Mouse (Mus musculus) heart, embryonic 15.5 days (tissue): Measurements from ENCODE around the gene Gm43518. TPM values are rescaled to one million over a fixed set of nuclear protein-coding genes. Genes with fewer than 3 reads are reported as not detected.

Experiments
- ATAC-seq: fragments of 200-750 bp; cut with Nextera tagmentation; replicated peaks from 2 replicates; pipeline ENCODE4 v1.8.0; 2017; ENCODE audit warnings: low read depth, moderate TSS enrichment; ENCODE audit not compliant: insufficient number of reproducible peaks, insufficient read depth, low FRiP score
- H3K27ac ChIP-seq: fragments of 300-500 bp; sonication (generic); 2 replicates; pipeline ENCODE4 v1.5.1; 2015; ENCODE audit warnings: mild to moderate bottlenecking, inconsistent platforms
- H3K27me3 ChIP-seq: fragments of 300-500 bp; sonication (generic); 2 replicates; pipeline ENCODE4 v1.6.1; 2015; ENCODE audit warnings: inconsistent platforms
- H3K36me3 ChIP-seq: fragments of 300-500 bp; sonication (generic); 2 replicates; pipeline ENCODE4 v1.6.1; 2015; ENCODE audit warnings: mild to moderate bottlenecking, inconsistent platforms
- H3K4me1 ChIP-seq: fragments of 300-500 bp; sonication (generic); replicated peaks from 2 replicates; pipeline ENCODE4 v1.6.1; 2015; ENCODE audit warnings: inconsistent platforms
- H3K4me2 ChIP-seq: fragments of 300-500 bp; sonication (generic); 2 replicates; pipeline ENCODE4 v1.6.1; 2015; ENCODE audit warnings: inconsistent platforms, mild to moderate bottlenecking, moderate library complexity
- H3K4me3 ChIP-seq: fragments of 300-500 bp; sonication (generic); 2 replicates; pipeline ENCODE4 v1.5.1; 2015; ENCODE audit warnings: mild to moderate bottlenecking, inconsistent platforms
- H3K9ac ChIP-seq: fragments of 300-500 bp; sonication (generic); 2 replicates; pipeline ENCODE4 v1.6.1; 2015; ENCODE audit warnings: mild to moderate bottlenecking, inconsistent platforms
- H3K9me3 ChIP-seq: fragments of 300-500 bp; sonication (generic); replicated peaks from 2 replicates; pipeline ENCODE4 v1.6.1; 2016; ENCODE audit warnings: inconsistent platforms
- WGBS: fragments of 180-500 bp; shearing (Covaris S2); methylation state at CpG from one replicate; pipeline ENCODE4 v1.1.7; 2015; ENCODE audit warnings: mixed read lengths; 5-methylcytosine and 5-hydroxymethylcytosine counted together
- polyA plus RNA-seq: library from polyadenylated mRNA; unstranded; fragments of >200 nt; fragmentation: Nextera tagmentation; extraction: Ambion mirVana; gene quantifications from 2 replicates; pipeline ENCODE4 v1.2.1, GENCODE M21; 2015

Gm43518 gene
- polyA plus RNA-seq, 1 experiment from 2014 or later: 0.91 TPM

DNA sequence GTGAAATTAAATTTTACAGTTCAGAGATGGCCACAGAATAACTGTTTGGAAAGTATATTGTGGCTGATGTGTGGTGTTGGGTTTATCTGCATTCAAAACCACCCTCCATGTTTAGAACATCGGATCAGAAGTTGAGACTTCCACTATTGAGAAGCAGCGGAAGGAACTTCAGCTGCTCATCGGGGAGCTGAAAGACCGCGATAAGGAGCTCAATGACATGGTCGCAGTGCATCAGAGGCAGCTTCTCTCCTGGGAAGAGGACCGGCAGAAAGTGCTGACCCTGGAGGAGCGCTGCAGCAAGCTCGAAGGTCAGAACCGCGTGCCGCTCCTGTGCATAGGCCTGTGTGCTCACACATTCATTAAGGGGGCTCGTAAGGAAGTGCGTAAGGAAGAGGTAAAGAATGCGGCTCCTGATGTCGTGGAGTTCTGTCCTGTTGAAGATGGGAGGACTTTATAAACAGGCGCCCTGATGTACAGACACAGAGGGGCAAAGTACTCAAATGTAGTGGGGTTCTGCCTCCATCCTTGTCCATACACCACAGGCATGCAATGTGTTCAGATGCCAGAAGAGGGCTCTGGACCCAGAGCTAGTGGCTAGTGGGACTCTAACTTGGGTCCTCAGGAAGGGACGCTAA is 6.9 kb downstream of the Gm43518 start:
- H3K9ac ChIP-seq: no peak overlapping the region
- no peaks in the 10 kb centered on the region for H3K9me3 ChIP-seq
- H3K36me3 ChIP-seq: no peaks in the 10 kb centered on the region
- H3K4me3 ChIP-seq: no peak overlapping the region
- H3K27ac ChIP-seq: no peak overlapping the region
- peaks cover 7% of the 10 kb centered on the region for H3K4me1 ChIP-seq
- no peaks in the 10 kb centered on the region for H3K27me3 ChIP-seq
- WGBS: 28% methylated on average over 18 of the region's 18 CpGs
- no peak for ATAC-seq
- peak overlapping the region; percentile 32; the same call in 1 of the 2 replicates for H3K4me2 ChIP-seq

DNA sequence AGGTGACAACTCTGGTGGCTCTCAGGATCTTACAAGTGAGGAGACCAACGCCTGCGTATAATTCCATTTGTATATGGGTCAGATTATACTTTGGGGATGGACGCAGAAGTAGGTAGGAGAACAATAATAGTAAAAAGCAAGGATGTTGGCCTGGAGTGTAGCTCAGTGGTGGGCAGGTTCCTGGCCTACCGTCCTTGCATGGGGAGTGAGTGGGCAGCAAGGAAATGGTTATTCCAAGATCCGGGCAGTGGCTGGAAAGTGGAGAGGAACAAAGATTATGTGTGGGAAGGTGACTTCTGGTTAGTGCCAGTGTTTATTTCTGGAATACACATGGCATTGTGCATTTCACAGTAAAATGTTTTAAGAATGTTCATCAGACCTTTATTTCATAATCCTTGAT is 8.7 kb downstream of the Gm43518 start:
- Histone ChIP-seq H3K4me2 (no peak overlapping the region), H3K9me3 (no peaks in the 10 kb centered on the region), H3K4me1 (peaks cover 7% of the 10 kb centered on the region), H3K27me3 (no peaks in the 10 kb centered on the region), H3K9ac (no peak overlapping the region), H3K4me3 (no peak overlapping the region), H3K36me3 (no peaks in the 10 kb centered on the region), H3K27ac (no peak overlapping the region)
- ATAC-seq: no peak
- WGBS: 86% methylated on average over 5 of the region's 5 CpGs

DNA sequence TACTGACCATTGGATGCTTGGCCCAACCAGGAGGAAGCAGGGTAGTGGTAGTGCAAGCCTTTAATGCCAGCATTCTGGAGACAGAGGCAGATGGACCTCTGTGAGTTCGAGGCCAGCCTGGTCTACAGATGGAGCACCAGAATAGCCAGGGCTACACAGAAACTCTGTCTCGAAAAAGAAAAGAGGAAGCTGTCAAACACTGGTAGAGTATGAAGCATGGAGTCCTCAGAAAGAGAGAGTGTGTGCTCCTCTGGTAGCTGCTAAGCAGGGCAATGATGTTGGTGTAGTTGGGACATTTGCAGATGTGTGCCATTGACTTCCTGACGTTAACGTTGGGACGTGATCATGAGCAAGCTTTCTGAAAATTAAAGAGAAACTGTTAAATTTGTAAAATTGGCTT is 11.3 kb downstream of the Gm43518 start:
- H3K27ac ChIP-seq: no peak overlapping the region
- no peak overlapping the region for H3K4me2 ChIP-seq
- H3K27me3 ChIP-seq: no peaks in the 10 kb centered on the region
- 79% methylated on average over 5 of the region's 5 CpGs for WGBS
- H3K9ac ChIP-seq: no peak overlapping the region
- H3K36me3 ChIP-seq: no peaks in the 10 kb centered on the region
- ATAC-seq: no peak
- 0 out of 2 replicates have a peak, but pooled peaks cover 2% of the 10 kb centered on the region for H3K4me1 ChIP-seq
- no peaks in the 10 kb centered on the region for H3K9me3 ChIP-seq
- H3K4me3 ChIP-seq: no peak overlapping the region

DNA sequence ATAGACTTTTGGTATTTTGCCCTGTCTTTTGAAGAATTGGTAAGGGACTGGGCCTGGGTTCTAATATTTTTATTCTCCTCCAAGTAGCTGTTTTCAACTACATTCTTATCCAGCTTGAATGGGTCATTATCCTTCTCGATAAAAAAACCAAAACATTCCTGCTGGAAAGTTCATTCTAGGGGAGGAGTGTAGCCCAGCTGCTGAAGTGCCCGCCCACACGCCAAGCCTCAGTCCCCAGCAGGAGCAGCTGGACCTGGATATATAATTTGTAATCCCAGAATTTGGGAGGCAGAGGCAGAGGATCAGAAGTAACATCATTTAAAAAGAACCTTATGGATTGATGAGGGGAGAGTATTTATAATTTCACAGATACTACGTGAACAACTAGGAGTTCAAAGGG is 19.3 kb downstream of the Gm43518 start:
- Histone ChIP-seq H3K9ac (no peak overlapping the region), H3K4me1 (no peaks in the 10 kb centered on the region), H3K27ac (no peak overlapping the region), H3K27me3 (no peaks in the 10 kb centered on the region), H3K4me2 (no peak overlapping the region), H3K4me3 (no peak overlapping the region), H3K36me3 (no peaks in the 10 kb centered on the region), H3K9me3 (no peaks in the 10 kb centered on the region)
- ATAC-seq: no peak
- WGBS: 63% methylated on average over 4 of the region's 4 CpGs

DNA sequence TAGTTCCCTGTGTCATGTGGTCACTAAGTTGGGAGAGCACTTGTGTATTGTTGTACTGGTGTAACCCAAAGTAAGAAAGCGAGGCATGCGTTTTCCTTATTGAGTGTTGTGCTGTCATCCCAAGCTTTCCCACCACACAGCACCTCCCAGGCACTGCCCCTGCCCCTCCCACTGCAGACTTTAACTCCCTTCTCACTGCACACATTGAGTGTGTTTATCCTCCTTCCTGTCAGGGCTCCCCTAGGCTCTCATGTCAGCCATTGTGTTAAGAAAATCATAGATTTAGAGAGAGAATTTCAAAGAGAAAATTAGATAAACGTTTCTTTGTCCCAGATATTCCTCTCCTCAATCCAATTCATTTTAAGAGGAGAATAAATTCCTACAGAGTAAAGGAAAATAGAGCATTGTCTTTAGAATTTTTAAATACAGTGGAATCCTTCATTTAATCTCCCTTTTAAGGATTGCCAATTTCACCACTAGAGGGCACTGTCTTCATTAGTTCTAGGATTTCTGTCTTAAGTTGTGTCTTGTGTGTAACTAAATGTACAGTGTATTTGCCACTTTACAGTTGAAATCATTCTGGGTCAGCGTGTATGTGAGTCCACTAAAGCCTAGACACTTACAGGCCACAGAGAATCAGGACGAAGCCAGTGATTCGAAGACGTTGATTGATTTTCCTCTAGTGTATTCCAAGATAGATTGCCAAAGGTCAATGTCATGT is 20.0 kb downstream of the Gm43518 start:
- 47% methylated on average over 7 of the region's 7 CpGs for WGBS
- Histone ChIP-seq H3K9ac (no peak overlapping the region), H3K27me3 (no peaks in the 10 kb centered on the region), H3K4me2 (no peak overlapping the region), H3K4me3 (no peak overlapping the region), H3K4me1 (no peaks in the 10 kb centered on the region), H3K27ac (no peak overlapping the region), H3K36me3 (no peaks in the 10 kb centered on the region), H3K9me3 (no peaks in the 10 kb centered on the region)
- no peak for ATAC-seq

DNA sequence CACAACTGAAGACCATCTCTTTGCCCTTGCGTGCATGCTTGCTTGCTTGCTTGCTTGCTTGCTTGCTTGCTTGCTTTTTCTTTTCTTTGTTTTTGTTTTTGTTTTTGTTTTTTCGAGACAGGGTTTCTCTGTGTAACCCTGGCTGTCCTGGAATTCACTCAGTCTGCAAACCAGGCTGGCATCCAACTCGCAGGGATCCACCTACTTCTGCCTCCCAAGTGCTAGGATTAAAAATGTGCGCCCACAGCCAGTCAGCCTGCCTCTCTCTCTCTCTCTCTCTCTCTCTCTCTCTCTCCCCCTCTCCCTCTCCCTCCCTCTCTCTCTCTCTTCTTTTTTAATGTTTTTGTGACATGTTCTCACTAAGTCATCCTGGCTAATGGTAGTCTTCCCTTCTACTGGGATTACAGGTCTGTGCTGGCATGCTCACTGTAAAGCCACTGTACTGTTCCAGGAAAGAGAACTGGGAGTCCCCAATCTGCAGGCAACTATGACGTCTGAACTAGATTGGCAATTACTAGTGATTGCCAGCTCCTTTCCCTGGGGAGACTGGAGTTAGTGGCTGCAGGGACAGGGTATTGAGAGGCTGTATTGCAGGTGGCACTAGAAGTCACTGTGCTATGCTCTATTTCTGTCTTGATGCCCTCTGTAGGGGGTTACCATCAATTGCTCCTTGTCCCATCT is 25.3 kb downstream of the Gm43518 start:
- H3K9me3 ChIP-seq: no peaks in the 10 kb centered on the region
- no peak overlapping the region for H3K9ac ChIP-seq
- no peaks in the 10 kb centered on the region for H3K27me3 ChIP-seq
- no peak for ATAC-seq
- no peak overlapping the region for H3K4me3 ChIP-seq
- 54% methylated on average over 5 of the region's 5 CpGs for WGBS
- no peaks in the 10 kb centered on the region for H3K36me3 ChIP-seq
- H3K27ac ChIP-seq: no peak overlapping the region
- H3K4me2 ChIP-seq: no peak overlapping the region
- peaks cover 7% of the 10 kb centered on the region for H3K4me1 ChIP-seq

DNA sequence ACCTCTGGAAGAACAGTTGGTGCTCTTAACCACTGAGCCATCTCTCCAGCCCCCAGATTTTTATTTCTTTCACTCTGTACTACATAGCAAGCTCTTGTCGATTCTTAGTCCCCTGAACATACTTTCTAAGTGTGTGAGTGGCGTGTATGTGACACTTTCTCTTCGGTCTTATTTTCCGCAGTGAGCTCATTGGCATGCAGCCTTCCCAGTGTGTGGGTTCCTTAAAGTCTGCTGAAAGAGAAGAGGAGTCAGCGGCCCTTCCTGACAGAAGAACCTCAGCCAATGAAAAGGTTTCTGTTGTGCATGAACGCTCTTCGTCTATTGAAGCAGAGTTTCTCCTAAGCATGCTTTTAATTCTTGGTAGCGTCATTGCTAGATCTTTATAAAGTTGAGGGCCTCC is 30.0 kb downstream of the Gm43518 start:
- no peak for ATAC-seq
- Histone ChIP-seq H3K27ac (no peak overlapping the region), H3K4me1 (peaks cover 7% of the 10 kb centered on the region), H3K27me3 (no peaks in the 10 kb centered on the region), H3K9me3 (no peaks in the 10 kb centered on the region), H3K9ac (no peak overlapping the region), H3K4me2 (no peak overlapping the region), H3K36me3 (no peaks in the 10 kb centered on the region), H3K4me3 (no peak overlapping the region)
- WGBS: 90% methylated on average over 8 of the region's 8 CpGs

DNA sequence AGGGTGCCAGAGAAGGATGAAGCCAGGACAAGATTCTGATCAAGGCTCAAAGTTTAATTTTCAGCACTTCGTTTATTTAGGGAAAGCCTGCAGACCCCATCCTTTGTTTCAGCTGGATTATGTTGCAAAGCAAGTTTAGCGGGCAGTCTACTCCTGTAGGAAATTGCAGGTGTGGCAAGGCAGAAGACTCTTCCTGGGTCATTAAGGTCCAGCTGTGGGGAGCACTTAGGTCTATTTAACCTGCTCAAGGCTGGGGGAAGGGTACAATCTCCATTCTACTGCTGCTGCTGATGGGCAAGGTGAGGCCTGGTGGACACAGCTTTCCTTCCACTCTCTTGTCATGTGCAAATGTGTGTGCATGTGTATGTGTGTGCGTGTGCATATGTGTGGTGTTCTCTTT is 31.8 kb downstream of the Gm43518 start:
- Histone ChIP-seq H3K27ac (no peak overlapping the region), H3K9ac (no peak overlapping the region), H3K4me3 (no peak overlapping the region), H3K4me2 (no peak overlapping the region), H3K36me3 (no peaks in the 10 kb centered on the region), H3K9me3 (no peaks in the 10 kb centered on the region), H3K4me1 (peaks cover 7% of the 10 kb centered on the region; the same call in 1 of the 2 replicates), H3K27me3 (no peaks in the 10 kb centered on the region)
- 73% methylated on average over 3 of the region's 3 CpGs for WGBS
- ATAC-seq: no peak

DNA sequence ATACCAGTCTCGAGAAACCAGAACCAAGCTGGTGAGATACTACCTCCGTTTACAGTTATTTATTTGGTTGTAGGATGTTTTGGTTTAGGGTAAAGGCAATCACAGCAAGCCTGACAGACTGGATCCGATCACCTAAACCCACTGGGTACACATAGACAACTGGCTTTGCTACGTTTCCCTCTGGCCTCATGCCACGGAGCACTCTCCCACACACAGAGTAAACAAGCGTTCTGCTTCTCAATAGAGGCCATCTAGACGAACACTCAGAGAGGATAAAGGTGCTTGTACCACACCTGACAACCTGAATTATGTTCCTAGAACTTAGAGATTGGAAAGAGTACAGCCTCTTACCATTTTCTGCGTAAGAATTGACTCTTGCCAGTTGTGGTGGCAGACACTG is 32.9 kb downstream of the Gm43518 start:
- Histone ChIP-seq H3K9ac (no peak overlapping the region), H3K36me3 (no peaks in the 10 kb centered on the region), H3K4me3 (no peak overlapping the region), H3K27me3 (no peaks in the 10 kb centered on the region), H3K4me2 (no peak overlapping the region), H3K9me3 (no peaks in the 10 kb centered on the region), H3K27ac (no peak overlapping the region), H3K4me1 (peaks cover 2% of the 10 kb centered on the region; the same call in 1 of the 2 replicates)
- no peak for ATAC-seq
- 70% methylated on average over 8 of the region's 8 CpGs for WGBS

DNA sequence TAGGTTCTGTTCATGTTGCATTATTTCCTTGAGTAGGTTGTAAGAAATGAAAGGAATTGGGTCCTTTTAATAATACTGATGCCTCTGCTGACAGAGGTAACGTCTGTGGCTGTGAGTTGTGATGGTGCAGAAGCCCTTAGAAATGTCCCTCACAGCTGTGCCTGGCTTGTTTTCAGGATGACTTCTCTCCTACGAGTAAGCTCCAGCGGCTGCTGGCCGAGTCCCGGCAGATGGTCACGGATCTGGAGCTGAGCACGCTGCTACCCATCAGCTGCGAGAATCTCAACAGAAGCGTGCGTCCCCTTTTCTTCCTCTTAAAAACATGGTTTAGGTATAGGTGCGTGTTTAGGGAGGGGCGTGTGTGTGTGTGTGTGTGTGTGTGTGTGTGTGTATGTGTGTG is 33.8 kb downstream of the Gm43518 start:
- Histone ChIP-seq H3K9me3 (no peaks in the 10 kb centered on the region), H3K36me3 (no peaks in the 10 kb centered on the region), H3K4me2 (no peak overlapping the region), H3K4me1 (no peaks in the 10 kb centered on the region), H3K27me3 (no peaks in the 10 kb centered on the region), H3K4me3 (no peak overlapping the region), H3K9ac (no peak overlapping the region), H3K27ac (no peak overlapping the region)
- WGBS: 75% methylated on average over 12 of the region's 12 CpGs
- no peak for ATAC-seq

DNA sequence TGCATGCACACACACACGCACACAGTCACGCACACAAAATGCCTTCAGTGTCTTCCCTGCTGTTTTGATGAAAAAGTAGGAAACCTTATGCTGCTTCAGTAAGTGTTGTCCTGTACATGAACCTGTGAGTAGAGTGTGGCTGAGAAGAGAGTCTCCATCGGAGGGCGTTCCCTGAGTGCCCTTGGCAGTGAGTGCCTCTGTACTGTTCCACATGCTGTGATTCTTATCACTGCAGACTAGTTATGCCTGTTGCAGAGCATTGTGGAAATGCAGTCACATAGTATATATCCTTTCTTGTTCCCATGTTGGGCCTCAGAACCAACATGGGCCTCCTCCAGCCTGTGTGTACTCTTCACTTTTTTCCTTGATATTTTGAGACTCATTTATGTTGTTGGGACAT is 37.0 kb downstream of the Gm43518 start:
- Histone ChIP-seq H3K9ac (no peak overlapping the region), H3K27ac (no peak overlapping the region), H3K4me2 (no peak overlapping the region), H3K27me3 (no peaks in the 10 kb centered on the region), H3K4me3 (no peak overlapping the region), H3K9me3 (no peaks in the 10 kb centered on the region), H3K36me3 (no peaks in the 10 kb centered on the region), H3K4me1 (no peaks in the 10 kb centered on the region)
- ATAC-seq: no peak
- WGBS: 86% methylated on average over 4 of the region's 4 CpGs
